Mouse (Mus musculus) neural tube, embryonic 15.5 days (tissue): ENCODE data around the gene Pi4k2a. TPM values are rescaled to one million over a fixed set of nuclear protein-coding genes. Genes with fewer than 3 reads are reported as not detected.

Experiments used
- ATAC-seq: fragments of 200-750 bp; cut with Nextera tagmentation; 2 replicates; pipeline ENCODE4 v1.8.0; 2017; ENCODE audit warnings: mild to moderate bottlenecking, moderate TSS enrichment, moderate library complexity; ENCODE audit not compliant: low FRiP score
- H3K27ac ChIP-seq: fragments of 300-500 bp; sonication (generic); replicated peaks from 2 replicates; pipeline ENCODE4 v1.5.1; 2015; ENCODE audit warnings: mild to moderate bottlenecking, inconsistent platforms
- H3K27me3 ChIP-seq: fragments of 300-500 bp; sonication (generic); replicated peaks from 2 replicates; pipeline ENCODE4 v1.6.1; 2015; ENCODE audit warnings: inconsistent platforms
- H3K36me3 ChIP-seq: fragments of 300-500 bp; sonication (generic); 2 replicates; pipeline ENCODE4 v1.6.1; 2015; ENCODE audit warnings: inconsistent platforms
- H3K4me1 ChIP-seq: fragments of 300-500 bp; sonication (generic); 2 replicates; pipeline ENCODE4 v1.6.1; 2015; ENCODE audit warnings: inconsistent platforms
- H3K4me2 ChIP-seq: fragments of 300-500 bp; sonication (generic); 2 replicates; pipeline ENCODE4 v1.6.1; 2015; ENCODE audit warnings: inconsistent platforms, mild to moderate bottlenecking, moderate library complexity
- H3K4me3 ChIP-seq: fragments of 300-500 bp; sonication (generic); replicated peaks from 2 replicates; pipeline ENCODE4 v1.5.1; 2015; ENCODE audit warnings: mild to moderate bottlenecking, inconsistent platforms
- H3K9ac ChIP-seq: fragments of 300-500 bp; sonication (generic); replicated peaks from 2 replicates; pipeline ENCODE4 v1.6.1; 2015; ENCODE audit warnings: mild to moderate bottlenecking, inconsistent platforms
- H3K9me3 ChIP-seq: fragments of 300-500 bp; sonication (generic); replicated peaks from 2 replicates; pipeline ENCODE4 v1.6.1; 2016; ENCODE audit warnings: inconsistent platforms
- WGBS: fragments of 180-500 bp; shearing (Covaris S2); methylation state at CpG from one replicate; pipeline ENCODE4 v1.1.7; 2015; ENCODE audit warnings: mixed read lengths; 5-methylcytosine and 5-hydroxymethylcytosine counted together
- polyA plus RNA-seq: library from polyadenylated mRNA; unstranded; fragments of >200 nt; fragmentation: Nextera tagmentation; extraction: Ambion mirVana; gene quantifications from 2 replicates; pipeline ENCODE4 v1.2.1, GENCODE M21; 2015

The Pi4k2a gene
- polyA plus RNA-seq, 1 experiment from 2014 or later: 33.5 TPM

GRCm38 (mm10) chr19:42169322-42169975, 79.2 kb downstream of the Pi4k2a start:
- Histone ChIP-seq H3K4me2 (peak overlapping the region; percentile 78), H3K4me1 (peaks cover 52% of the 10 kb centered on the region), H3K27ac (peak overlapping the region; percentile 79), H3K9me3 (no peaks in the 10 kb centered on the region), H3K27me3 (peaks cover 13% of the 10 kb centered on the region), H3K36me3 (no peaks in the 10 kb centered on the region), H3K9ac (no peak overlapping the region; the same call in 1 of the 2 replicates), H3K4me3 (peak overlapping the region; percentile 91; the same call in 1 of the 2 replicates)
- 51% methylated on average over 10 of the region's 10 CpGs for WGBS
- peak; percentile 14; the same call in 1 of the 2 replicates for ATAC-seq

- H3K27ac ChIP-seq: peak overlapping the region; percentile 79
- H3K4me1 ChIP-seq: peaks cover 50% of the 10 kb centered on the region
- peak overlapping the region; percentile 91 for H3K4me3 ChIP-seq
- H3K9ac ChIP-seq: peak overlapping the region; percentile 84
- 1% methylated on average over 55 of the region's 56 CpGs for WGBS
- peaks cover 13% of the 10 kb centered on the region for H3K27me3 ChIP-seq
- peak overlapping the region; percentile 78 for H3K4me2 ChIP-seq
- H3K9me3 ChIP-seq: no peaks in the 10 kb centered on the region
- no peaks in the 10 kb centered on the region for H3K36me3 ChIP-seq
- peak; percentile 91 for ATAC-seq
Measured at GRCm38 (mm10) chr19:42170025-42170969, 80.0 kb downstream of the Pi4k2a start.

Other genes with a start within 250 kb of the Pi4k2a start
- gene Frat2, start 242.3 kb upstream of the Pi4k2a start, polyA plus RNA-seq: 7.0 and 7.1 TPM in 2 replicates
- 17.9 and 18.5 TPM in 2 replicates for gene Rrp12, start 194.3 kb upstream of the Pi4k2a start, polyA plus RNA-seq
- 540 and 577 TPM in 2 replicates for gene Pgam1, start 178.5 kb upstream of the Pi4k2a start, polyA plus RNA-seq
- gene Exosc1, start 157.0 kb upstream of the Pi4k2a start, polyA plus RNA-seq: 59.7 and 61.4 TPM in 2 replicates
- gene Zdhhc16, start 157.0 kb upstream of the Pi4k2a start, polyA plus RNA-seq: 89.3 and 90.6 TPM in 2 replicates
- gene Mms19, start 109.3 kb upstream of the Pi4k2a start, polyA plus RNA-seq: 31.0 and 35.8 TPM in 2 replicates
- 13.9 and 14.5 TPM in 2 replicates for gene Ubtd1, start 108.7 kb upstream of the Pi4k2a start, polyA plus RNA-seq
- 1.1 and 1.3 TPM in 2 replicates for gene Ankrd2, start 54.5 kb upstream of the Pi4k2a start, polyA plus RNA-seq
- 1.7 and 1.8 TPM in 2 replicates for gene Hoga1, start 44.9 kb upstream of the Pi4k2a start, polyA plus RNA-seq
- not detected in 2 replicates for gene 4933411K16Rik, start 38.2 kb upstream of the Pi4k2a start, polyA plus RNA-seq
- 99.6 and 116 TPM in 2 replicates for gene Morn4, start 4.1 kb upstream of the Pi4k2a start, polyA plus RNA-seq
- 11.1 and 14.2 TPM in 2 replicates for gene Avpi1, start 38.6 kb downstream of the Pi4k2a start, polyA plus RNA-seq
- 3.6 and 4.0 TPM in 2 replicates for gene Marveld1, start 56.9 kb downstream of the Pi4k2a start, polyA plus RNA-seq
- gene Zfyve27, start 73.5 kb downstream of the Pi4k2a start, polyA plus RNA-seq: 58.0 and 62.6 TPM in 2 replicates
- gene Sfrp5, start 111.8 kb downstream of the Pi4k2a start, polyA plus RNA-seq: 6.8 and 6.9 TPM in 2 replicates
- 68.0 and 77.8 TPM in 2 replicates for gene Golga7b, start 157.1 kb downstream of the Pi4k2a start, polyA plus RNA-seq